Mouse (Mus musculus): ENCODE results near the gene Nfam1. TPM values are rescaled to one million over a fixed set of nuclear protein-coding genes. Genes with fewer than 3 reads are reported as not detected.

The Nfam1 gene
- polyA plus RNA-seq, 1 experiment: 0.04 TPM

DNA sequence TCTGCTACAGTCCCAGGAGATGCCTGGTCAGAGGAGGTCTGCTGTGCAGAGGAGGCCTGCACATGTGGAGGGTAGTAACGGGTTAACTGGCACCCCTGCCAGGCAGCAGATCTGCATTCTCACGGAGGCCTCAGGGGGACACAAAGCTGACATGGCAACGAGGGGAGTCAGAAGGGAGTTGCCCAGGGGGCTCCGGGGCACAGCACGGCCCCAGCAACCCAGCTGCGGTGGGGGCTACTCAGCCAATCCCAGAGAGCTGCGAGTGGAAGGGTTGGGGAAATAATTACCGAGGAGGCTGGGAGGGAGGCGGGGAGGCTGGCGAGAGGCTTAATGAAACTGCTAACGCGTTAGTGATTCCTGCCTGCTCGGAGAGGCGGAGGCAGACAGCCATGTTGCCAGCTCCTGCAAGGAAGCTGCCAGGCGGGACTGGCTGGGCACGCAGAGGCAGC lies 74.8 kb downstream of the Nfam1 start:
- H3K9me3 ChIP-seq (ENCODE audit: control insufficient read depth, low read length): no peaks in the 10 kb centered on the region
- H3K4me3 ChIP-seq (replicated peaks): no peak overlapping the region
- H3K36me3 ChIP-seq (ENCODE audit: control insufficient read depth): no peaks in the 10 kb centered on the region
- H3K27me3 ChIP-seq (ENCODE audit: control insufficient read depth): peaks cover 65% of the 10 kb centered on the region
- no peaks in the 10 kb centered on the region for H3K4me1 ChIP-seq (ENCODE audit: control insufficient read depth)
- TF ChIP-seq TAL1 (IDR thresholded peaks at IDR 0.05; ENCODE audit: low read length) (no peak), GATA1 (IDR thresholded peaks at IDR 0.05; ENCODE audit: low read length) (no peak)

GRCm38 (mm10) chr15:82956721-82957120 lies 76.4 kb downstream of the Nfam1 start:
- no peaks in the 10 kb centered on the region for H3K36me3 ChIP-seq (ENCODE audit: control insufficient read depth)
- TF ChIP-seq TAL1 (IDR thresholded peaks at IDR 0.05; ENCODE audit: low read length) (no peak), GATA1 (IDR thresholded peaks at IDR 0.05; ENCODE audit: low read length) (no peak)
- no peak overlapping the region for H3K4me3 ChIP-seq (replicated peaks)
- H3K27me3 ChIP-seq (ENCODE audit: control insufficient read depth): peaks cover 63% of the 10 kb centered on the region
- no peaks in the 10 kb centered on the region for H3K4me1 ChIP-seq (ENCODE audit: control insufficient read depth)
- H3K9me3 ChIP-seq (ENCODE audit: control insufficient read depth, low read length): no peaks in the 10 kb centered on the region

- TF ChIP-seq GATA1 (IDR thresholded peaks at IDR 0.05; ENCODE audit: low read length) (no peak), TAL1 (IDR thresholded peaks at IDR 0.05; ENCODE audit: low read length) (no peak)
- no peaks in the 10 kb centered on the region for H3K36me3 ChIP-seq (ENCODE audit: control insufficient read depth)
- no peak overlapping the region for H3K4me3 ChIP-seq (replicated peaks)
- H3K4me1 ChIP-seq (ENCODE audit: control insufficient read depth): no peaks in the 10 kb centered on the region
- H3K27me3 ChIP-seq (ENCODE audit: control insufficient read depth): peaks cover 63% of the 10 kb centered on the region
- H3K9me3 ChIP-seq (ENCODE audit: control insufficient read depth, low read length): no peaks in the 10 kb centered on the region
Observed at GRCm38 (mm10) chr15:82956310-82956709, 76.8 kb downstream of the Nfam1 start.

- H3K4me3 ChIP-seq (replicated peaks): no peak overlapping the region
- no peak for TF ChIP-seq TAL1 (IDR thresholded peaks at IDR 0.05; ENCODE audit: low read length)
- TF ChIP-seq GATA1 (IDR thresholded peaks at IDR 0.05; ENCODE audit: low read length): no peak
- no peaks in the 10 kb centered on the region for H3K4me1 ChIP-seq (ENCODE audit: control insufficient read depth)
- H3K9me3 ChIP-seq (ENCODE audit: control insufficient read depth, low read length): no peaks in the 10 kb centered on the region
- peaks cover 58% of the 10 kb centered on the region for H3K27me3 ChIP-seq (ENCODE audit: control insufficient read depth)
- no peaks in the 10 kb centered on the region for H3K36me3 ChIP-seq (ENCODE audit: control insufficient read depth)
Observed at GRCm38 (mm10) chr15:82955286-82955685, 77.8 kb downstream of the Nfam1 start.

- no peaks in the 10 kb centered on the region for H3K36me3 ChIP-seq (ENCODE audit: control insufficient read depth)
- no peaks in the 10 kb centered on the region for H3K9me3 ChIP-seq (ENCODE audit: control insufficient read depth, low read length)
- no peak for TF ChIP-seq GATA1 (IDR thresholded peaks at IDR 0.05; ENCODE audit: low read length)
- TF ChIP-seq TAL1 (IDR thresholded peaks at IDR 0.05; ENCODE audit: low read length): no peak
- no peaks in the 10 kb centered on the region for H3K4me1 ChIP-seq (ENCODE audit: control insufficient read depth)
- no peak overlapping the region for H3K4me3 ChIP-seq (replicated peaks)
- peaks cover 46% of the 10 kb centered on the region for H3K27me3 ChIP-seq (ENCODE audit: control insufficient read depth)
Observed at GRCm38 (mm10) chr15:82954034-82954433, 79.1 kb downstream of the Nfam1 start.

DNA sequence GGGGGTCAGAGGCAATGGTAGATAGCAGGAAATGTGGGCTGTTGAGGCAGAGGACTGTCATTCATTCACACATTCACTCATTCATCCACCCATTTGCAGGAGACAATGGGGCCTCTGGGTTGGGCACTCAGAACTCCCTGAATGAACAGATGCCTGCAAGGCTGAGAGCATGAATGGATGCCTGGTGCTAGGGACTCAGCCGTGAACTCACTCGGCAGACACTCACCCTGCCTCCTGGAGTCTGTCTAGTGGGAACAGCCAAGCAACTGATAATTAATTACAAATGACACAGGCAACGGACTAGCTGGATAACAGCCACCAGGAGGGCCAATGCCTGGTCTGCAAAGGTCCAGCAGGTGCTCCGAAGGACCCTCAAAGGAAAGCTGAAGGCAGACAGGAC lies 80.0 kb downstream of the Nfam1 start:
- Histone ChIP-seq H3K9me3 (ENCODE audit: control insufficient read depth, low read length) (no peaks in the 10 kb centered on the region), H3K27me3 (ENCODE audit: control insufficient read depth) (peaks cover 42% of the 10 kb centered on the region), H3K36me3 (ENCODE audit: control insufficient read depth) (no peaks in the 10 kb centered on the region), H3K4me3 (replicated peaks) (no peak overlapping the region), H3K4me1 (ENCODE audit: control insufficient read depth) (no peaks in the 10 kb centered on the region)
- no peak for TF ChIP-seq GATA1 (IDR thresholded peaks at IDR 0.05; ENCODE audit: low read length)
- TF ChIP-seq TAL1 (IDR thresholded peaks at IDR 0.05; ENCODE audit: low read length): no peak

GRCm38 (mm10) chr15:82952292-82952705 lies 80.8 kb downstream of the Nfam1 start:
- Histone ChIP-seq H3K36me3 (ENCODE audit: control insufficient read depth) (no peaks in the 10 kb centered on the region), H3K27me3 (ENCODE audit: control insufficient read depth) (peaks cover 38% of the 10 kb centered on the region), H3K4me1 (ENCODE audit: control insufficient read depth) (no peaks in the 10 kb centered on the region), H3K4me3 (replicated peaks) (no peak overlapping the region), H3K9me3 (ENCODE audit: control insufficient read depth, low read length) (no peaks in the 10 kb centered on the region)
- TF ChIP-seq GATA1 (IDR thresholded peaks at IDR 0.05; ENCODE audit: low read length) (no peak), TAL1 (IDR thresholded peaks at IDR 0.05; ENCODE audit: low read length) (no peak)

- no peak overlapping the region for H3K4me3 ChIP-seq (replicated peaks)
- peaks cover 36% of the 10 kb centered on the region for H3K27me3 ChIP-seq (ENCODE audit: control insufficient read depth)
- no peaks in the 10 kb centered on the region for H3K36me3 ChIP-seq (ENCODE audit: control insufficient read depth)
- H3K4me1 ChIP-seq (ENCODE audit: control insufficient read depth): no peaks in the 10 kb centered on the region
- TF ChIP-seq TAL1 (IDR thresholded peaks at IDR 0.05; ENCODE audit: low read length) (no peak), GATA1 (IDR thresholded peaks at IDR 0.05; ENCODE audit: low read length) (no peak)
- H3K9me3 ChIP-seq (ENCODE audit: control insufficient read depth, low read length): no peaks in the 10 kb centered on the region
Observed at GRCm38 (mm10) chr15:82950246-82950645, 82.9 kb downstream of the Nfam1 start.

DNA sequence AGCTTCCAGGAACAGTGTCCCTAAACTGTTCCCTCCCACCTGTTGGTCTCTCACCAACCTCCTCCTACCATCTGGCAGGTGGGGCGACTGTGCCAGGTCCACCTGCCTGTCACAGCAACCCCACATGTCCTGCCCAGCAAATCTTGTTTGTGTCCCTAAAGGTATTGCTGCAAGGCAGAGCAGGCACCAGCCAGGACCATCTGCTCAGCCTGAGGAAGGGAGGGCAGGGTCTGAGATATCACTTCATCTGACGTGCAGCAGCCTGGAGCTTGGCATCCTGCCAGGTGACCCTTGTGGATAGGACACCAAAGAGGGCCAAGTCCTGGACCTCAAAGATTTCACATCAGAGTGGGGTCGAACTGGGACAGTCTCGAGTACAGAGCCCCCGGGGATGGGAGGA lies 85.7 kb downstream of the Nfam1 start:
- H3K36me3 ChIP-seq (ENCODE audit: control insufficient read depth): no peaks in the 10 kb centered on the region
- no peak overlapping the region for H3K4me3 ChIP-seq (replicated peaks)
- TF ChIP-seq TAL1 (IDR thresholded peaks at IDR 0.05; ENCODE audit: low read length) (no peak), GATA1 (IDR thresholded peaks at IDR 0.05; ENCODE audit: low read length) (no peak)
- peaks cover 21% of the 10 kb centered on the region for H3K27me3 ChIP-seq (ENCODE audit: control insufficient read depth)
- H3K4me1 ChIP-seq (ENCODE audit: control insufficient read depth): no peaks in the 10 kb centered on the region
- H3K9me3 ChIP-seq (ENCODE audit: control insufficient read depth, low read length): no peaks in the 10 kb centered on the region

Data from erythroblast, embryonic 14.5 days (primary cell).